Mouse (Mus musculus) thymus, postnatal 10 days (tissue): ENCODE data around the gene Nupl2.

Source experiments
- DNase-seq, 2 experiments: peaks; one replicate each; pipeline ENCODE4 v3.0.0; 2021; ENCODE audit warnings: low spot score in 2 of 2

The Nupl2 gene

GRCm38 (mm10) chr5:24164789-24165445, at the start of gene Nupl2:
TSS of gene Nupl2 (plus strand) at chr5:24164963.
- peak; percentile 82 to 89 for DNase-seq

- DNase-seq, result no peak
Measured at GRCm38 (mm10) chr5:24122221-24122620, 42.5 kb upstream of the Nupl2 start.

GRCm38 (mm10) chr5:24124175-24124574, 40.6 kb upstream of the Nupl2 start:
- DNase-seq, result no peak

DNA sequence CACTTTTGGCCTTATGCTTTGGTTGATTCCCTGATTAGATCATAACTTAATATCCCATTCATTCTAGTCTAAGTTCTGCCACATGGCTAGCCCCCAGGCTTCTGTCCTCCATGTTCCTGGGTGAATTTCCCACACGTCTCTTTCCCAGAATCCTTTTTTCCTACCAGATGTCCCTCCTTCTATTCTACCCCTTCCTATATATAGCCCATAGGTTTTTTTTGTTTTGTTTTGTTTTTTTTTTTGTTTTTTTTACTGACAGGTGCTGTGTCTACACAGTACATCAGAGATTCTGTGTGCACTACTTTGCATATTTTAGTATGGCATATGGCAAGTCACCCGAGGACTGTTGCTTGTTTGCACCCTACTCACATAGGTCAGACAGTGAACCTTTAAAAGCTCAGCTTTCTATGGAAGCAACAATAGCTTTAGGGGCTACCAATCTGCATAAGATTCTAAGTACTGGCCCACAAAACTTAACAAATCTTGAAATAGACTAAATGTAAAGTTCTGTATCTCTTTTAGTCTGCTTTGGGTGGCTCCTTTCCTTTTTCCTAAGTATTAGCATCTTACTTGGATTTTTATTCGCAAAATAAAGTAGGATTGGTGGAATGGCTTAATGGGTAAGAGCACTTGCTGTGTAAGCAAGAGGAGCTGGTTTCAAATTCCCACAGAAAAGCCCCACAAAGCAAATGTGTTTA, 40.0 kb upstream of the Nupl2 start:
- DNase-seq, result no peak

GRCm38 (mm10) chr5:24125910-24126636, 38.7 kb upstream of the Nupl2 start:
- DNase-seq, result no peak

- DNase-seq, result no peak
Measured at GRCm38 (mm10) chr5:24126967-24127366, 37.8 kb upstream of the Nupl2 start.

GRCm38 (mm10) chr5:24146964-24147363, 17.8 kb upstream of the Nupl2 start:
- no peak for DNase-seq

DNA sequence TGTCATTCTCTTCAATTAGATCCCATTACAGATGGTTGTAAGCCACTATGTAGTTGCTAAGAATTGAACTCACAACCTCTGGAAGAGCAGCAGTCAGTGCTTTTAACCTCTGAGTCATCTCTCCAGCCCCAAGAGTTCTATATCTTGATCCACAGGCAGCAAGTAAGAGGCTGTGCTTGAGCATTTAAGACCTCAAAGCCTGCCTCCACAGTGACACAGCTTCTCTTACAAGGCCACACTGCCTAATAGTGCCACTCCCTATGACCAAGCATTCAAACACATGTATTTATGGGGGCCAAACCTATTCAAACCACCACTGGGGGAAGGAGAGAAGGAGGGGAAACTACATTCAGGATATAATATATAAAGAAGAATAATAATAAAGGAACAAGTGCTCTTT, 12.6 kb upstream of the Nupl2 start:
- no peak for DNase-seq

GRCm38 (mm10) chr5:24156774-24157173, 8.0 kb upstream of the Nupl2 start:
- no peak for DNase-seq

- no peak for DNase-seq
Measured at GRCm38 (mm10) chr5:24167263-24167662, 2.5 kb downstream of the Nupl2 start.

DNA sequence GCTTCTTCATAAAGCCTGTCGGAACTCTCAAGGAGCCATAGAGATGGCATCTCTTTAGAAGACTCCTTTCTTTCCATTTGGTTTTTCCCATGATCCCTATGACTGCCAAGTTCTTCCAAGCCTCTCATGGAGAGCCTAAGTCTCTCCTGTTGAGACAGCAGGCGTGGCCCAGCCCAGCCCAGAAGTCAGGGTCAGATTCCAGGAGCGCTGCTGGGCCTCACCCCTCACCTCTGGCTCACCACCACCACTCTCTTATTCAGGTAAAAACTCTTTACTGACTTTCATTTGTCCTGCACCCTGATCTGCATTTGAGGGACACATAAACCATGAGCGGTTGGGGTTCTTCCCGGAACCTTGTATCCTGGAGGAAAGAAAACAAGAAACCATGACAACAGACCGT, 5.1 kb downstream of the Nupl2 start:
- DNase-seq, result no peak

DNA sequence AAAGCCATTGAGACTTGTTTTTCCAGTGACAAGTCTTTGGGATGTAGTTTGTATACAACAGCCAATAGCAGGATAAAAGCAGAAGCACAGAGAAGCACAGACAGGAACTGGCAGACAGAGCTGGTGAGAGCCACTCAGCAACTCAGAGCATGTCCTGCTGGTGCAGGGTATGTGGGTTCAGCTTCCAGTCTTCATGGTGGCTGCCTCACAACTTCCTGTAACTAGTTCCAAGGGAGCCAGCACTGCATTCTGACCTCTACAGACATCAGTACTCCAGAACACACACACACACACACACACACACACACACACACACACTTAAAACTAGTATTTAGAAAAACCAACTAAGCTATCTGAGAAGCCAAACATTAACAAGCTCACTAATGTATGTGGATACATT, 7.3 kb downstream of the Nupl2 start:
- DNase-seq, result no peak

- DNase-seq, result no peak
Measured at GRCm38 (mm10) chr5:24181514-24182295, 16.9 kb downstream of the Nupl2 start.

GRCm38 (mm10) chr5:24182296-24182734, 17.6 kb downstream of the Nupl2 start:
- DNase-seq, result no peak

GRCm38 (mm10) chr5:24183096-24183495, 18.3 kb downstream of the Nupl2 start:
- DNase-seq, result no peak

GRCm38 (mm10) chr5:24184011-24184410, 19.2 kb downstream of the Nupl2 start:
- DNase-seq, result no peak

- DNase-seq, result no peak
Measured at GRCm38 (mm10) chr5:24188476-24188875, 23.7 kb downstream of the Nupl2 start.

- DNase-seq, result no peak
Measured at GRCm38 (mm10) chr5:24191821-24192220, 27.1 kb downstream of the Nupl2 start.

GRCm38 (mm10) chr5:24201006-24201405, 36.2 kb downstream of the Nupl2 start:
- DNase-seq, result no peak

GRCm38 (mm10) chr5:24202492-24202891, 37.7 kb downstream of the Nupl2 start:
- DNase-seq, result no peak

- DNase-seq, result no peak
Measured at GRCm38 (mm10) chr5:24203266-24203665, 38.5 kb downstream of the Nupl2 start.

GRCm38 (mm10) chr5:24207965-24208364, 43.2 kb downstream of the Nupl2 start:
- no peak for DNase-seq
